Mouse (Mus musculus): Measurements from ENCODE around the gene Iqcf1.

Gene Iqcf1

GRCm38 (mm10) chr9:106464751-106465541 is 34.8 kb upstream of the Iqcf1 start:
- in situ Hi-C loops (cut with MboI) = no loop called here

DNA sequence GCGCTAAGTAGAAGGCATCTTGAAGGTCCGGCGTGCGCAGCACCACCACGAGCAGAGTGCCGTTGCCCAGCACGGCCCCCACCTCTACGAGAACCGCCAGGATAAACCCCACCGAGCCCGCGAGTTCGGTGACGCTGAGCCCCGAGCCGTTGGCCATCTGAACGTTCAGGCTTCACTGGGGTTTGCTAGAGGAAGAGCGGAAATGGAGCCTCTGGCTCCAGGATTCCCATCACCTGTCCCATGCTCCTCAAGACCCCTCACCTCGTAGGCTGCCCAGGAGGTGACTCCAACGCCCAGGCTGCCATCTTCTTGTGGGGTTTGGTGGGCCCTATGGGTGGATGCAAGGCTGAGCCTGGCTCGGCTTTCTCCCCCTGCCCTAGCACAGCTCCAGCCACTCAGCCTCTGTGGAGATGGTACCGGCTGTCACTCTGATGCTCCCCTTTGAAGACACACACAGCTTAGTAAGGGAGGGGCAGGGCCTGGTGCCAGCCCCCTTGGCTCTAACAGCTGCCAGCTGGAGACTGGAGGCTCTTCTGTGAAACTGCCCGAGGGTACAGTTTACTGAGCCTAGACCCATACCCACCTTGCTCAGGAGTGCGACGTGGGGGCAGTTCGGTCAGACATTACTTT is 34.1 kb upstream of the Iqcf1 start, which contains the start of gene Gpr62:
Gene Gpr62, minus strand, starts transcription at position 368 of the 630 bp plus-strand sequence.
- in situ Hi-C loops (cut with MboI) = no loop called here

DNA sequence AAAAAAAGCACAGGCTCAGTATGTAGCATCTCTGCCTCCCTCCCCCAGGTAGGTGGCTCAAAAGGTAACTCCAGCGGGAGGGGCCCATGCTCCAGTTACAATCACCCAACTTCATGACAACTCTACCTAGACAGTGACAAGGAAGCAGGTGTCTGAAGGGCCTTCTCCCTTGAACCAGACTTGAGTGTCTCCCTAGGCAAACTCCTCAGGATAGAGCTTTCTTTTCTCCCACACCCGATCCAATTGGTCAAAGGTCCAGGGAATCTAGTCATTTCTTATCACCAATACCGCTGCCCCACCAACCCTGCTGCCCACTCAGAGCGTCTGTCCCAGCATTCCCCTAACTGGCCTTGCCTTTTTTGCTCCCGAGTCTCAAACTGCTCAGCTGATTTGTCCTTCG is 33.0 kb upstream of the Iqcf1 start:
- in situ Hi-C loops (cut with MboI) = no loop called here

DNA sequence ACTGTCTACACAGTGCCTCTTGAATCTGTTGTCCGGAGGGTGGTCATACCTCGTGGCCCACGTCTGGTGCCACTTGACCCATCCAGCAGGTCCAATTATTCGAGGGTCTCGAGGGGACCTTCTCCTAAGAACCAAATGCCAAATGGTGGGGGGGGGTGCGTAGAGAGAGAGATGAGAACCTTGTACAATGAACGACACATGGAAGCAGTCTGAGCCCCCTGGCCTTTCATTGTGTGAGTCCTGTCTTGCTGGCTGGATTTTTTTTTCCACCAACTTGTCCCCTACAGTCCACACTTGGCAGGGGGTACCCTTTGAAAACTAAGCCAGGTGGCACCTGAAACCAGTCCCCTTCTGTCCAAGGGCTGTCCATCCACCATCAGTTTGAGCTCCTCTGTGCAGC is 32.0 kb upstream of the Iqcf1 start:
- in situ Hi-C loops (cut with MboI) = no loop called here

DNA sequence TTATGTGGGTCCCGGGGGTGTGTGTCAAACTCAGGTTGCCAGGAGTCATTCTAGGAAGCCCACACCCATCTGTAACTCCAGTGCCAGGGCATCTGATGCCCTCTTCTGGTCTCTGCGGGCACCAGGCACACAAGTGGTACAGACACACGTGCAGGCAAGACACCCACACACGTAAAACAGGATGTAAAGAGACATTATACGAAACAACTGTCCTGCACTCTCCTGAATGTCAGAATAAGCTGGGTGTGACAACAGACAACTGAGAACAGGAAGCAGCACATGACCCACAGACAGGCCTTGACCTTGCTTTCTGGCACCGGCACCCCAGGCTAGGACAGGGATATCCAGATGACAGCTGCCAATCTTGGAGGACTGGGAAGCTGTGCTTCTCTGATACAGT is 30.4 kb upstream of the Iqcf1 start:
- in situ Hi-C loops (cut with MboI) = no loop called here

- in situ Hi-C loops (cut with MboI) = no loop called here
Observed at GRCm38 (mm10) chr9:106469776-106470175, 30.0 kb upstream of the Iqcf1 start.

DNA sequence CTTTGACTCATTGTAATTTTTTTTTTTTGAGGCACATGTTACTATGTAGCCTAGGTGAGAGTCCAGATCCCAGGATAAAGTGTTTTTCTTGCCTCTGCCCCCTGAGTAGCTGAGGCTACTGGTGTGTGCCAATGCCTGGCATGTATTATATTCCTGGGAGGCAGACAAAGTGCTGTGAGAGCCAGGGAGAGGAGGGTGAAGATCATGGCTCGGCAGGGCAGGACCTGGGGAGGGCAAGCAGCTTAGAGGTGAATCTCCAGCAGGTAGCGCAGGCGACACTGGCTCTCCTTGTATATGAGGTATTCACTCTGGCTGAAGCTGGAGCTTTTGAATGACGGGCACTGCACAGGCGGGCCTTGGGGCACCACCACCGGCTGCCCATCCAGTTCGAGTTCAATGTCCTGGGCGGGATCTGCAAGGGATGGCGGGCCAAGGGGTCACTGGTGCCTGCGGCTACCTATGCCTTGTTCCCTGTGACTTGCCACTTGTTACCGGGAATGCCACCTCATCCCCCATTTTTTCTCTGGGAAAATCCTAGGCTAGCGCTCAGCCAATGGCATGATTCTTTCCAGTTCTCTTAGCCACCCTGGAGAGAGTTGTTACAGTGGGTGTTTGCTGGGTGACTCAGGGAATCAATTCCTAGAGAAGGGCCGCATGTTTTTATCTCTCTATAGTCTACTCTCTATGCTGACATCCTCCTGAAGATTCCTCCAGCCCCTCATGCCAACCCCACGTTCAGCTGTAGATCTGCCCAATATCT is 28.6 kb upstream of the Iqcf1 start:
- in situ Hi-C loops (cut with MboI) = no loop called here

DNA sequence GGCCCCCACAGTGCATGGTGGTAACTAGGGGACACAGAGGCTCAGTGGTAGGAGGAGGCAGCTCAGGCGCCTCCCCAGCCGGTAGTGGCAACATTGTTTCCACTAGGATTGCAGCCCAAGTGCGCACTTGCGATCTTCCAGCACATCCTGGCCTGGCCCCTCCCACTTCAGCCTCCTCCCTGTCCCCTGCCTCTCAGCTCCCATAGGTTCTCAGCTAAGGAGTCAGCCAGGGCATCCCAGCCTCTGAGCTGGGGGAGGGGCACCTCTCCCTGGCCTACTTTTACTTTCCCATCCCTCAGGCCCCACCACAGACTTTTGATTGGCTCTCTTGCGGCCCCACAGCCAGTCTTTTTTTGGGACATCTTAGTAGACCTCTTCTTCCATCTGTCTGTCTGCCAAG is 27.9 kb upstream of the Iqcf1 start:
- in situ Hi-C loops (cut with MboI) = no loop called here

GRCm38 (mm10) chr9:106472321-106472720 is 27.4 kb upstream of the Iqcf1 start:
- in situ Hi-C loops (cut with MboI) = no loop called here

DNA sequence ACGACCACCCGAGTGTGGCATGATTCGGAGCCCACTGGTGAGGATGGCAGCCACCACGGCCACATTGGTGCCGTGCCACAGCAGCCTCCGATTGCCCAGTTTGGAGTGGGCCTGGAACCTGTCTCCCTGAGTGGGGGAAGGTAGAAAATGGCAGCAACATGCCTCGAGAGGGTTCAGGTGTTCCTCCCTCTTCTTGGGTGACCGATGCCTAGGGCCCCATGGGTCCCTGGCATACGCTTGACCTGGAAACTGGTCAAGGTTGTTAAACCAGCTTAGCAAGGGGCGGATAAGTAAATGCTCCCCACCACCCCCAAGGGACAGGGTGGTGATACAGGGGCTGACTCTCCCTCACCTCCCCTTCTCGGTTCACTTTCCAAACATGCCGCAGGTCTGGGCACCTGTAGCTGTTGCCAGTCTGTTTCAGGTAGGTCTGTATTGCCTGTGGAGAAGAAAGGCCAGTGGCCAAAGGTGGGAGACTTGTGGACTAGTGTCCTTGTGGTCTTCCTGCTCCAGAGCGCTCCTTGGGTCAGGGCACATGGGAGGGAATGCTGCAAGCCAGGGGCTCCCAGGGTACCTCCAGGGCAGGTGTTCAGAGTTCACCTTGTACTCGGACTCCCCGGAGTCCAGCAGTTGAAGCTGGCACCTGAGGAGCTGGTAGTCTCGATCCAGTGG is 26.6 kb upstream of the Iqcf1 start:
- in situ Hi-C loops (cut with MboI) = no loop called here

DNA sequence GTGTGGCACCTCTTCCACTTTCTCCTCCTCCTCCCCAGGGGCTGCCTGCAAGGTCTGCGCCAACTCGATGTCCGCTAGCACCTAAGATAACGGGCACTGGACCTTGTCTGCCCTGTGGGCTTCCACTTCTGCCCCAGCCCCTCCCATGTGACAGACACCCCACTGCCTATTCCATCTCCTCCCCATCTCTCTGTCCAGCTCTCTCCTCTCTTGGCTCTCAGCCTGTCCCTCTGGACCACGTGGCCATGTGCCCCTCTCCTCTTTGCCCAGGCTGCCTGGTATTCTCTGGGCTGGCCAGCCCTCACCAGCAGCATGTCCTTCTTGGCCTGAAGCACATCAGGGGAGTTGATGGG is 26.0 kb upstream of the Iqcf1 start:
- in situ Hi-C loops (cut with MboI) = no loop called here

DNA sequence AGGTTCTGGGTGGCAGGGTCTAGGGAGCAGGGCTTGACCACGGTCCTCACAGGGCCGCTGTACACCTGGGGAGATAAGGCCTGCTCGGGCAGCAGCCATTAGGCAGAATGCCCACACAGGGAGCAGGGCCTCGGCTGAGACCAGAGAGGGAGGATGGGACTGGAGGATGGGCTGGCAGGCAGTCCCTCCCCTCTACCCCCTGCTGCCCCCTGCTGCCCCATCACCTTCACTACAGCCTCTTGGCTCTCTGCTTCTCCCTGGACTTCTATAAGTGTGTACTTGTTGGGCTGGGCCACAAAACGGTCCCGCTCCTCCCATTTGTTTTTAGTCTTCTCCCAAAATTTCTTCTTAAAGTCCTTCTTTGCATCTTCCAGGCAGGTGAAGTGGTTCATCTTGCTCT is 25.3 kb upstream of the Iqcf1 start:
- in situ Hi-C loops (cut with MboI) = no loop called here

GRCm38 (mm10) chr9:106475046-106475445 is 24.7 kb upstream of the Iqcf1 start:
- in situ Hi-C loops (cut with MboI) = no loop called here

DNA sequence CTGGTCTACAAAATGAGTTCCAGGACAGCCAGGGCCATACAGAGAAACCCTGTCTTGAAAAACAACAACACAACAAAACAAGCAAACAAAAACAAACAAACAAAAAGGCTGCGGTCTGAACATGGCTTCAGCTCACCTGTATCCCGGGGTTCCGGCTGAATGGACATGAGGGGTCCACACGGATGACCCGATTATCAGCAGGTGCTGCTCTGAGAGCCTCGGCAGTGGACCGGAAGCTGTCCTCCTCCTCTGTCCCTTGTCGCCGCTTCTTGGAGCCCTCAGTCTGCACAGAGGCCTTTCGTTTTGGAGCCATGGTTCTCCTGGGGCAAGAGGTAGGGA is 24.1 kb upstream of the Iqcf1 start, which contains the start of gene Rrp9:
Gene Rrp9, plus strand, starts transcription at position 301 of the 339 bp plus-strand sequence.
- in situ Hi-C loops (cut with MboI) = no loop called here

- in situ Hi-C loops (cut with MboI) = no loop called here
Observed at GRCm38 (mm10) chr9:106476002-106476923, 23.5 kb upstream of the Iqcf1 start.

DNA sequence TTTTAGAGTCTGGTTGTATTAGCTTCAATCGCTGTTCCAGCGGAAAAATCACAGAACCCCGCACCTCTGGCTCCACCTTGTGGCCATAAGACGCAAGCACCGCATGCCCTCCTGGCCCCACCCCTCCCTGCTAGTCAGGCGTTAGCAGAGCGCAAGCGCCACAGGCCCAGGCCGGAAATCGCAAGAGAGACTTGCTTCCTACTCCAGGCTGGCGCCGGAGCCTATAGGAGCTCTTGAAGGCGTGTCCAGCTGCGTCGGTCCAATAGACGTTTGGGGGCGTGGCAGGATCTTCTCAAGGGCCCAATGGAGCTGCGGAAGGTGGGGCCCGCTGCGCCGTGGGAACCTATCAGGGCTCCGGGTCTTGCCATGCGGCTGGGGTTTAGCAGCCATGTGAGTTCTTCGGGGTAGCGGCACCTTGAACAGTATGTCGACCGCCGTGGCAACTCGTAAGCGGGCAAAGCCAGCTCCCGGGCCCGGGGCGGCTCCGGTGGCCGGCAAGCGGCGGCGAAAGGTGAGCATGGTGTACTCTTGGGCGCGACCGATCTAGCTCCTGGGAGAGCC is 22.8 kb upstream of the Iqcf1 start, which contains the start of gene Parp3:
Gene Parp3, minus strand, starts transcription at position 26 of the 561 bp plus-strand sequence.
- in situ Hi-C loops (cut with MboI) = no loop called here

DNA sequence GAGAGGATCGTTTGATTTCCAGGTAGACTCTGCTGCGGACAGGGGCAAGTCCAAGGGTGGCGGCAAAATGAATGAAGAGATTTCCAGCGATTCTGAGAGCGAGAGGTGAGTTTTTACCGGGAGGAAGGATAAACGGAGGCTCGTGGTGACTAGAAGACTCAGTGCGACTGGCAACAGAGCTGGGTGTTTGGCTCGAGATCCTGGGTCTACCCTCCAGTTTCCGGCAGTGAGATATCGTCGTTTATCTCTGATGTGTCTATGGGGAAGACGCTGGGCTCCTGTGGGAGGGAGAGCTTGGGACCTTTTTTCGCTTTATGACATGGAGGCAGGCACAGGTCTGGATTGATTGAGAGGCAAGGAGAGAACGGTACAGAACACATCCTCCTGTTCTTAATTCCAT is 22.1 kb upstream of the Iqcf1 start:
- in situ Hi-C loops (cut with MboI) = no loop called here

- in situ Hi-C loops (cut with MboI) = no loop called here
Observed at GRCm38 (mm10) chr9:106478101-106478500, 21.7 kb upstream of the Iqcf1 start.

GRCm38 (mm10) chr9:106480541-106480940 is 19.2 kb upstream of the Iqcf1 start:
- in situ Hi-C loops (cut with MboI) = no loop called here

DNA sequence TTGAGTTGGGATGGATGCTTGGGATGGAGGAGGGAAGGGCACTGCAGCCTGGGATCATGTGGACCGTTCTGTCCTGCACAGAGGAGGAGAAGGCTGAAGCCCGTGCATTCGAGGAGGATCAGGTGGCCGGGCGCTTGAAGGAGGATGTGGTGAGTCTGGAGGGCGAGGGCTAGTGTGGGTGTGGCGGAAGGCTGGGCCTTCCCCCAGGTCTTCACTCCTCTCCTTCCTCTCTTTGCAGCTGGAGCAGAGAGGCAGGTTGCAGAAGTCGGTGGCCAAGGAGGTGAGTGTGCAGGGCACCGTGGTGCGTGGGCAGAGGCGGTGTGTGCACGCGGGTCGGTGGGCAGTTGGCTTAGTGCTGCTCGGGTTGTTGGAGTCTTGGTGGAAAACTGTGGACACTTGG is 18.7 kb upstream of the Iqcf1 start:
- in situ Hi-C loops (cut with MboI) = no loop called here

DNA sequence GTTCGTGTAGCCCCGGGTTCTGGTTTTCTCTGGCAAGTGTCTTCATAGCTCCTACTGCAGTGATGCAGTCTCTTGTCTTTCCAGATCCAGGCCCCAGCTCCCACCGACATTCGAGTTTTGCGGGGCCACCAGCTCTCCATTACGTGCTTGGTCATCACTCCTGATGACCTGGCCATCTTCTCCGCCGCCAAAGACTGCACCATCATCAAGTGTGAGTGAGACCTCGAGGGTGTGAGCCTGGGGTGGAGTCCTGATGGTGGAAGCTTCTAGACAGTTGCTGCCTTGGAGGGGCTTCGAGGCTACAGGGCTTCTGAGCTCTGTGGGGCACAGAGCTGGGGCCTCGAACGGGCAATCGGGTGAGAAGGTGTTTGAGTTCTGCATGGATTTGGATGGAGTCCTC is 18.1 kb upstream of the Iqcf1 start:
- in situ Hi-C loops (cut with MboI) = no loop called here

Measured in mature B cell (primary cell).